Mouse (Mus musculus): ENCODE results near the gene Ormdl2.

DNA sequence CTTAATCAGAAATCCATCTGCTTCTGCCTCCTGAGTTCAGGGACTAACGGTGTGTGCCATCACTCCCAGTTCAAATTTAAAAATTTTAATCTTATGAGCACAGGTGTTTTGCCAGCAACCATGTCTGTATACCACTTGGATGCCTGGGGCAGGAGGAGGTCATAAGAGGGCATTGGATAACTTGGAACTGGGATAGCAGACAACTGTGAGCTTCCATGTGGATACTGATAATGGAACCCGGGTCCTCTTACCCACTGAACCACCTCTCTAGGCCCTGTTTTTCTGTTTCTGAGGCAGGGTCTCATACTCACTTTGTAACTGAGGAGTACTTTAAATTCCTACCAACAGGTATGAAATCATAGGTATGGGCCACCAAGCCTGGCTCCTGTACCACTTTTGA is 43.0 kb downstream of the Ormdl2 start:
- TF ChIP-seq CTCF (IDR thresholded peaks at IDR 0.05; ENCODE audit: low read depth): no peak
- TF ChIP-seq EP300 (IDR thresholded peaks at IDR 0.05; ENCODE audit: low read depth): no peak

All from heart, postnatal 0 days (tissue).